Mouse (Mus musculus) intestine, embryonic 16.5 days (tissue): ENCODE data around the gene Ppp1r18. TPM values are rescaled to one million over a fixed set of nuclear protein-coding genes. Genes with fewer than 3 reads are reported as not detected.

ENCODE experiments used
- ATAC-seq: fragments of 200-750 bp; cut with Nextera tagmentation; 2 replicates; pipeline ENCODE4 v1.8.0; 2017; ENCODE audit warnings: moderate TSS enrichment, moderate library complexity
- H3K27ac ChIP-seq: fragments of 300-500 bp; sonication (generic); 2 replicates; pipeline ENCODE4 v1.5.1; 2014; ENCODE audit warnings: mild to moderate bottlenecking, low read length
- H3K27me3 ChIP-seq: fragments of 300-500 bp; sonication (generic); replicated peaks from 2 replicates; pipeline ENCODE4 v1.6.1; 2014; ENCODE audit warnings: low read length, control low read depth, mixed read lengths; ENCODE audit not compliant: control insufficient read depth, insufficient read depth
- H3K36me3 ChIP-seq: fragments of 300-500 bp; sonication (generic); 2 replicates; pipeline ENCODE4 v1.6.1; 2014; ENCODE audit warnings: low read length, control low read depth; ENCODE audit not compliant: control insufficient read depth, insufficient read depth
- H3K4me1 ChIP-seq: fragments of 300-500 bp; sonication (generic); 2 replicates; pipeline ENCODE4 v1.6.1; 2014; ENCODE audit warnings: low read length, control low read depth, mixed read lengths; ENCODE audit not compliant: control insufficient read depth, insufficient read depth
- H3K4me2 ChIP-seq: fragments of 300-500 bp; sonication (generic); 2 replicates; pipeline ENCODE4 v1.6.1; 2014; ENCODE audit warnings: low read depth, low read length, control low read depth
- H3K4me3 ChIP-seq: fragments of 300-500 bp; sonication (generic); 2 replicates; pipeline ENCODE4 v1.5.1; 2014; ENCODE audit warnings: mild to moderate bottlenecking, low read length
- H3K9ac ChIP-seq: fragments of 300-500 bp; sonication (generic); 2 replicates; pipeline ENCODE4 v1.6.1; 2014; ENCODE audit warnings: low read depth, low read length
- H3K9me3 ChIP-seq: fragments of 300-500 bp; sonication (generic); 2 replicates; pipeline ENCODE4 v1.6.1; 2016; ENCODE audit warnings: low read length, control low read depth; ENCODE audit not compliant: control insufficient read depth
- WGBS: fragments of 180-500 bp; shearing (Covaris S2); extraction: QIAGEN DNeasy Blood & Tissue Kit; methylation state at CpG from one replicate; pipeline ENCODE4 v1.1.7; 2014; 5-methylcytosine and 5-hydroxymethylcytosine counted together
- polyA plus RNA-seq: library from polyadenylated mRNA; unstranded; fragments of >200 nt; fragmentation: Nextera tagmentation; extraction: Ambion mirVana; gene quantifications from 2 replicates; pipeline ENCODE4 v1.2.1, GENCODE M21; 2015

Ppp1r18 gene
- polyA plus RNA-seq, 1 experiment from 2014 or later, result 19.4 TPM

- H3K4me1 ChIP-seq, result peaks cover 31% of the 10 kb centered on the region
- H3K9me3 ChIP-seq, result 0 out of 2 replicates have a peak, but pooled peaks cover 4% of the 10 kb centered on the region
- no peaks in the 10 kb centered on the region; the same call in 1 of the 2 replicates for H3K36me3 ChIP-seq
- 16% methylated on average over 26 of the region's 26 CpGs for WGBS
- no peak for ATAC-seq
- peak overlapping the region; percentile 89 for H3K27ac ChIP-seq
- H3K9ac ChIP-seq, result peak overlapping the region; percentile 77
- peak overlapping the region; percentile 62 for H3K4me3 ChIP-seq
- no peaks in the 10 kb centered on the region for H3K27me3 ChIP-seq
- H3K4me2 ChIP-seq, result peak overlapping the region; percentile 81
These were observed 1.8 kb downstream of the Ppp1r18 start for GRCm38 (mm10) chr17:35866911-35867890.

- H3K36me3 ChIP-seq, result no peaks in the 10 kb centered on the region; the same call in 1 of the 2 replicates
- peaks cover 31% of the 10 kb centered on the region for H3K4me1 ChIP-seq
- peak overlapping the region; percentile 89 for H3K27ac ChIP-seq
- ATAC-seq, result no peak
- peak overlapping the region; percentile 77 for H3K9ac ChIP-seq
- 32% methylated on average over 15 of the region's 17 CpGs for WGBS
- 0 out of 2 replicates have a peak, but pooled peaks cover 4% of the 10 kb centered on the region for H3K9me3 ChIP-seq
- no peaks in the 10 kb centered on the region for H3K27me3 ChIP-seq
- H3K4me2 ChIP-seq, result peak overlapping the region; percentile 81
- H3K4me3 ChIP-seq, result peak overlapping the region; percentile 62
These were observed 2.9 kb downstream of the Ppp1r18 start for GRCm38 (mm10) chr17:35868165-35868820.

- H3K4me3 ChIP-seq, result peak overlapping the region; percentile 62
- 0 out of 2 replicates have a peak, but pooled peaks cover 4% of the 10 kb centered on the region for H3K9me3 ChIP-seq
- H3K9ac ChIP-seq, result peak overlapping the region; percentile 77
- H3K27ac ChIP-seq, result peak overlapping the region; percentile 89
- ATAC-seq, result no peak
- H3K27me3 ChIP-seq, result no peaks in the 10 kb centered on the region
- no peaks in the 10 kb centered on the region; the same call in 1 of the 2 replicates for H3K36me3 ChIP-seq
- peak overlapping the region; percentile 81 for H3K4me2 ChIP-seq
- H3K4me1 ChIP-seq, result peaks cover 35% of the 10 kb centered on the region
- 4% methylated on average over 7 of the region's 7 CpGs for WGBS
These were observed 3.6 kb downstream of the Ppp1r18 start for GRCm38 (mm10) chr17:35868961-35869345.

- Histone ChIP-seq H3K27ac (peak overlapping the region; percentile 89), H3K4me1 (peaks cover 38% of the 10 kb centered on the region), H3K4me3 (peak overlapping the region; percentile 62), H3K4me2 (peak overlapping the region; percentile 81), H3K9ac (peak overlapping the region; percentile 77), H3K27me3 (no peaks in the 10 kb centered on the region), H3K36me3 (no peaks in the 10 kb centered on the region; the same call in 1 of the 2 replicates), H3K9me3 (0 out of 2 replicates have a peak, but pooled peaks cover 4% of the 10 kb centered on the region)
- WGBS, result 4% methylated on average over 7 of the region's 7 CpGs
- peak; percentile 5; the same call in 1 of the 2 replicates for ATAC-seq
These were observed 4.1 kb downstream of the Ppp1r18 start for GRCm38 (mm10) chr17:35869346-35870067.

GRCm38 (mm10) chr17:35870151-35870883 is 4.9 kb downstream of the Ppp1r18 start:
- no peaks in the 10 kb centered on the region for H3K27me3 ChIP-seq
- peak overlapping the region; percentile 89 for H3K27ac ChIP-seq
- 0 out of 2 replicates have a peak, but pooled peaks cover 4% of the 10 kb centered on the region for H3K9me3 ChIP-seq
- peak overlapping the region; percentile 81 for H3K4me2 ChIP-seq
- H3K4me1 ChIP-seq, result peaks cover 35% of the 10 kb centered on the region
- H3K36me3 ChIP-seq, result no peaks in the 10 kb centered on the region; the same call in 1 of the 2 replicates
- peak overlapping the region; percentile 77 for H3K9ac ChIP-seq
- ATAC-seq, result 0 out of 2 replicates have a peak, but pooled peaks have one; percentile 1
- peak overlapping the region; percentile 62 for H3K4me3 ChIP-seq
- WGBS, result 41% methylated on average over 9 of the region's 9 CpGs

GRCm38 (mm10) chr17:35870884-35871696 is 5.7 kb downstream of the Ppp1r18 start:
- H3K36me3 ChIP-seq, result no peaks in the 10 kb centered on the region; the same call in 1 of the 2 replicates
- H3K9me3 ChIP-seq, result 0 out of 2 replicates have a peak, but pooled peaks cover 4% of the 10 kb centered on the region
- peak overlapping the region; percentile 89 for H3K27ac ChIP-seq
- no peaks in the 10 kb centered on the region for H3K27me3 ChIP-seq
- H3K4me3 ChIP-seq, result peak overlapping the region; percentile 62
- WGBS, result 78% methylated on average over 8 of the region's 8 CpGs
- no peak for ATAC-seq
- no peak overlapping the region for H3K9ac ChIP-seq
- peak overlapping the region; percentile 81 for H3K4me2 ChIP-seq
- peaks cover 35% of the 10 kb centered on the region for H3K4me1 ChIP-seq

GRCm38 (mm10) chr17:35873774-35874519 is 8.6 kb downstream of the Ppp1r18 start:
- Histone ChIP-seq H3K36me3 (no peaks in the 10 kb centered on the region; the same call in 1 of the 2 replicates), H3K9me3 (0 out of 2 replicates have a peak, but pooled peaks cover 4% of the 10 kb centered on the region), H3K27ac (no peak overlapping the region), H3K4me1 (peaks cover 30% of the 10 kb centered on the region), H3K9ac (peak overlapping the region; percentile 34), H3K4me3 (no peak overlapping the region), H3K27me3 (no peaks in the 10 kb centered on the region), H3K4me2 (no peak overlapping the region)
- ATAC-seq, result peak; percentile 50; the same call in 1 of the 2 replicates
- WGBS, result 24% methylated on average over 21 of the region's 21 CpGs
